Mouse (Mus musculus) G1E-ER4 (cell line): ENCODE results near the gene Amn1. TPM values are rescaled to one million over a fixed set of nuclear protein-coding genes. Genes with fewer than 3 reads are reported as not detected.

ENCODE experiments used
- GATA1 ChIP-seq: IDR thresholded peaks from one replicate; pipeline ENCODE4 v1.8.0; 2012; ENCODE audit warnings: low read length, inconsistent platforms
- polyA plus RNA-seq: library from polyadenylated mRNA; stranded (reverse); fragments of >175 nt; gene quantifications from 2 replicates; pipeline ENCODE4 v1.2.3, GENCODE M21; 2012

Gene Amn1
- polyA plus RNA-seq, 1 experiment, result 3.8 TPM

GRCm38 (mm10) chr6:149168436-149168835, 20.1 kb downstream of the Amn1 start:
- TF ChIP-seq GATA1, result no peak

GRCm38 (mm10) chr6:149167672-149168071, 20.8 kb downstream of the Amn1 start:
- no peak for TF ChIP-seq GATA1

GRCm38 (mm10) chr6:149155031-149155841, 33.3 kb downstream of the Amn1 start:
- TF ChIP-seq GATA1, result no peak

GRCm38 (mm10) chr6:149154116-149155030, 34.1 kb downstream of the Amn1 start:
- TF ChIP-seq GATA1, result no peak

- TF ChIP-seq GATA1, result no peak
These were observed 34.9 kb downstream of the Amn1 start for GRCm38 (mm10) chr6:149153473-149154115.

- TF ChIP-seq GATA1, result no peak
These were observed 36.4 kb downstream of the Amn1 start for GRCm38 (mm10) chr6:149152119-149152518.

- TF ChIP-seq GATA1, result no peak
These were observed 39.9 kb downstream of the Amn1 start for GRCm38 (mm10) chr6:149148436-149149229.

- TF ChIP-seq GATA1, result no peak
These were observed 43.4 kb downstream of the Amn1 start for GRCm38 (mm10) chr6:149145143-149145542.

GRCm38 (mm10) chr6:149141393-149142173, 46.9 kb downstream of the Amn1 start:
- TF ChIP-seq GATA1, result no peak

GRCm38 (mm10) chr6:149139471-149139870, 49.0 kb downstream of the Amn1 start, which contains the start of gene Etfbkmt:
Gene Etfbkmt, plus strand, starts transcription at chr6:149139849.
- TF ChIP-seq GATA1, result no peak

GRCm38 (mm10) chr6:149139011-149139410, 49.5 kb downstream of the Amn1 start:
- no peak for TF ChIP-seq GATA1

- no peak for TF ChIP-seq GATA1
These were observed 50.6 kb downstream of the Amn1 start for GRCm38 (mm10) chr6:149137936-149138335.

GRCm38 (mm10) chr6:149135631-149136030, 52.9 kb downstream of the Amn1 start:
- no peak for TF ChIP-seq GATA1
